Mouse (Mus musculus): ENCODE results near the gene Eif4e1b. TPM values are rescaled to one million over a fixed set of nuclear protein-coding genes. Genes with fewer than 3 reads are reported as not detected.

The Eif4e1b gene
- polyA plus RNA-seq, 1 experiment from 2014 or later: not detected

Other genes starting within 250 kb of the Eif4e1b start
- gene 4833439L19Rik, start 218.6 kb upstream of the Eif4e1b start, polyA plus RNA-seq (2015; fragmentation: Nextera tagmentation; extraction: Ambion mirVana): 271 and 272 TPM in 2 replicates
- gene Arl10, start 209.0 kb upstream of the Eif4e1b start, polyA plus RNA-seq (2015; fragmentation: Nextera tagmentation; extraction: Ambion mirVana): 114 TPM in 2 replicates
- 61.7 and 68.0 TPM in 2 replicates for gene Nop16, start 193.9 kb upstream of the Eif4e1b start, polyA plus RNA-seq (2015; fragmentation: Nextera tagmentation; extraction: Ambion mirVana)
- gene Higd2a, start 193.8 kb upstream of the Eif4e1b start, polyA plus RNA-seq (2015; fragmentation: Nextera tagmentation; extraction: Ambion mirVana): 225 and 240 TPM in 2 replicates
- 220 and 232 TPM in 2 replicates for gene Cltb, start 172.7 kb upstream of the Eif4e1b start, polyA plus RNA-seq (2015; fragmentation: Nextera tagmentation; extraction: Ambion mirVana)
- gene Faf2, start 162.2 kb upstream of the Eif4e1b start, polyA plus RNA-seq (2015; fragmentation: Nextera tagmentation; extraction: Ambion mirVana): 57.5 and 60.4 TPM in 2 replicates
- 65.3 and 67.2 TPM in 2 replicates for gene Rnf44, start 90.1 kb upstream of the Eif4e1b start, polyA plus RNA-seq (2015; fragmentation: Nextera tagmentation; extraction: Ambion mirVana)
- 0.22 and 0.36 TPM in 2 replicates for gene Cdhr2, start 82.5 kb upstream of the Eif4e1b start, polyA plus RNA-seq (2015; fragmentation: Nextera tagmentation; extraction: Ambion mirVana)
- 5.5 and 6.6 TPM in 2 replicates for gene Gprin1, start 34.1 kb upstream of the Eif4e1b start, polyA plus RNA-seq (2015; fragmentation: Nextera tagmentation; extraction: Ambion mirVana)
- 68.2 and 97.6 TPM in 2 replicates for gene Sncb, start 17.4 kb upstream of the Eif4e1b start, polyA plus RNA-seq (2015; fragmentation: Nextera tagmentation; extraction: Ambion mirVana)
- 60.1 and 67.7 TPM in 2 replicates for gene Tspan17, start 5.4 kb downstream of the Eif4e1b start, polyA plus RNA-seq (2015; fragmentation: Nextera tagmentation; extraction: Ambion mirVana)
- gene Unc5a, start 165.4 kb downstream of the Eif4e1b start, polyA plus RNA-seq (2015; fragmentation: Nextera tagmentation; extraction: Ambion mirVana): 14.1 and 16.3 TPM in 2 replicates
- gene Hk3, start 237.4 kb downstream of the Eif4e1b start, polyA plus RNA-seq (2015; fragmentation: Nextera tagmentation; extraction: Ambion mirVana): 0.57 and 0.77 TPM in 2 replicates

All from midbrain, embryonic 16.5 days (tissue).